Mouse (Mus musculus) embryonic facial prominence, embryonic 11.5 days (tissue): ENCODE data around the gene Erich6. TPM values are rescaled to one million over a fixed set of nuclear protein-coding genes. Genes with fewer than 3 reads are reported as not detected.

Experiments used
- ATAC-seq: fragments of 200-750 bp; cut with Nextera tagmentation; replicated peaks from 2 replicates; pipeline ENCODE4 v1.8.0; 2017; ENCODE audit warnings: low read depth; ENCODE audit not compliant: insufficient number of reproducible peaks, low FRiP score, low TSS enrichment
- DNase-seq: peaks from one replicate; pipeline ENCODE4 v3.0.0-alpha.2; 2015; ENCODE audit warnings: low spot score
- H3K27ac ChIP-seq: fragments of 300-500 bp; sonication (generic); replicated peaks from 2 replicates; pipeline ENCODE4 v1.5.1; 2014; ENCODE audit warnings: mild to moderate bottlenecking, low read depth, low read length, control low read depth
- H3K27me3 ChIP-seq: fragments of 300-500 bp; sonication (generic); 2 replicates; pipeline ENCODE4 v1.6.1; 2014; ENCODE audit warnings: mild to moderate bottlenecking, low read length, moderate library complexity, mixed read lengths; ENCODE audit not compliant: control insufficient read depth, insufficient read depth
- H3K36me3 ChIP-seq: fragments of 300-500 bp; sonication (generic); replicated peaks from 2 replicates; pipeline ENCODE4 v1.6.1; 2014; ENCODE audit warnings: low read depth, mild to moderate bottlenecking, low read length, moderate library complexity, mixed read lengths; ENCODE audit not compliant: control insufficient read depth, insufficient read depth
- H3K4me1 ChIP-seq: fragments of 300-500 bp; sonication (generic); 2 replicates; pipeline ENCODE4 v1.6.1; 2014; ENCODE audit warnings: low read length, mixed read lengths; ENCODE audit not compliant: control insufficient read depth, insufficient read depth
- H3K4me2 ChIP-seq: fragments of 300-500 bp; sonication (generic); 2 replicates; pipeline ENCODE4 v1.6.1; 2014; ENCODE audit warnings: low read depth, mild to moderate bottlenecking, control low read depth, low read length, moderate library complexity
- H3K4me3 ChIP-seq: fragments of 300-500 bp; sonication (generic); 2 replicates; pipeline ENCODE4 v1.5.1; 2014; ENCODE audit warnings: low read depth, low read length, control low read depth
- H3K9ac ChIP-seq: fragments of 300-500 bp; sonication (generic); replicated peaks from 2 replicates; pipeline ENCODE4 v1.6.1; 2014; ENCODE audit warnings: mild to moderate bottlenecking, control low read depth, low read length
- H3K9me3 ChIP-seq: fragments of 300-500 bp; sonication (generic); replicated peaks from 2 replicates; pipeline ENCODE4 v1.6.1; 2016; ENCODE audit warnings: mild to moderate bottlenecking, low read length, inconsistent platforms, mixed read lengths; ENCODE audit not compliant: control insufficient read depth
- WGBS: fragments of 180-500 bp; shearing (Covaris S2); extraction: QIAGEN DNeasy Blood & Tissue Kit; methylation state at CpG from one replicate; pipeline ENCODE4 v1.1.7; 2014; 5-methylcytosine and 5-hydroxymethylcytosine counted together
- polyA plus RNA-seq: library from polyadenylated mRNA; unstranded; fragments of >200 nt; fragmentation: Nextera tagmentation; extraction: Ambion mirVana; gene quantifications from 2 replicates; pipeline ENCODE4 v1.2.1, GENCODE M21; 2014

Gene Erich6
- polyA plus RNA-seq, 1 experiment from 2014 or later: not detected

DNA sequence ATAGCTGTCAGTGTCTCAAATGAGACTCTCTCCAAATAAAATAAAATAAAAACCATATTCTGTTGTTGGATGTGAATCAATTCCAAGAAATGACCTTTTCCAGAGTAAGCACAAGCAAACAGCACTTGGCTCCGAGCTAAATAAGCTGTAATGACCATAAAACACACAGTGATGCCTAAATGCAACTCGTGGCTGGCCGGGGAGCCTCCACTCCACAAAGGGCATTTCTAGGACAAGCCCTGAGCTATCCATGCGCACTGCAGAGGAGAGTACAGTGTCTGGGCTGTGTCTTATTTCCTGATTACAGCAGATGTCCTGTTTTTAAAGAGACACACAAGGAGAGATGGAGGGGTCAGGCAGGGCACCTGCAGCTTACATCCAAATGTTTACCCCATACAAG lies 43.0 kb upstream of the Erich6 start:
- WGBS: 59% methylated on average over 4 of the region's 4 CpGs
- Histone ChIP-seq H3K27ac (no peak overlapping the region), H3K27me3 (no peaks in the 10 kb centered on the region), H3K36me3 (no peaks in the 10 kb centered on the region), H3K9me3 (no peaks in the 10 kb centered on the region), H3K9ac (no peak overlapping the region), H3K4me1 (no peaks in the 10 kb centered on the region), H3K4me3 (no peak overlapping the region), H3K4me2 (no peak overlapping the region)
- ATAC-seq: no peak
- no peak for DNase-seq

DNA sequence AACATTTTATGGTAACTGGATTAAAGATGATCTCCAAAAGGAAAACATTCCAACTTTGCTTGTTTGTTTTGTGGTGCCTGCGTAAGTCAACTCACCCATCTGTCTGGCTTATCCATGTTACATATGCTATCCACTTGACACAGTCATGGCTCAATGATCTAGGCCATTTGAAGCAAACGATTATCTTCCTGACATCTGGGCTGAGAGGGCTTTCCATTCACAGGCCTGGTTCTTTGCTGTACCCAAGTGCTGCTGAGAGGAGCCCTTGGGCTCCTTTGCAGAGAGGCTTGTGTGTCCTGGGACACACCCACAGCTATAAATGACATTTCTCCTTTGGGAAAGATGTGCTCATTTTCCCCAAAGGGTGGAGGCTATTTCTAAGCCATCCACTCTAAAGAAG lies 41.9 kb upstream of the Erich6 start:
- ATAC-seq: no peak
- 51% methylated on average over 2 of the region's 2 CpGs for WGBS
- H3K36me3 ChIP-seq: no peaks in the 10 kb centered on the region

DNA sequence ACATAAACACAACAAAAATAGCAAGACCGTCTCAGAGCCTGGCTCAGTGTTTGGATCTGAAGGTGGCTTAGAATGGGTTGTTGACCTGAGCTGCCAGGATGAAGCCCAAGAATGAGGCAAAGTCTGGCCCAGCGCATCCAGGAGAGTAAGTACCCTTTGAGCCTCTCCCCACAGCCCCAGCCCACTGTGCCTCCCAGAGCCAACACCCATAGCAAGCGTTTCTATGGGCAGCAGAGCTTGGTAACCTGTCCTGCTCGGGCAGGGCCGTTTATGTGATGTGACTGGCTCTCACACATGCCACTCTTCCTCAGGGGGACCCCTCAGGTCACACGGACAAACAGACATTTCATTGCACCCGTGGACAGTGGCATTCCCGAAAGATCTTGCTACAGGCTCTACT lies 41.4 kb upstream of the Erich6 start:
- Histone ChIP-seq H3K27ac (no peak overlapping the region), H3K4me1 (no peaks in the 10 kb centered on the region), H3K27me3 (no peaks in the 10 kb centered on the region), H3K4me3 (no peak overlapping the region), H3K4me2 (no peak overlapping the region), H3K9me3 (no peaks in the 10 kb centered on the region), H3K9ac (no peak overlapping the region), H3K36me3 (no peaks in the 10 kb centered on the region)
- 61% methylated on average over 8 of the region's 8 CpGs for WGBS
- no peak for DNase-seq
- ATAC-seq: no peak

More for the DNA sequence above, 41.9 kb upstream of the Erich6 start:
- no peak overlapping the region for H3K27ac ChIP-seq
- no peak overlapping the region for H3K4me2 ChIP-seq
- no peaks in the 10 kb centered on the region for H3K4me1 ChIP-seq
- DNase-seq: no peak
- no peaks in the 10 kb centered on the region for H3K27me3 ChIP-seq
- no peaks in the 10 kb centered on the region for H3K9me3 ChIP-seq
- H3K4me3 ChIP-seq: no peak overlapping the region
- no peak overlapping the region for H3K9ac ChIP-seq

GRCm38 (mm10) chr3:58677615-58678014 lies 40.6 kb upstream of the Erich6 start:
- ATAC-seq (no peak), DNase-seq (no peak)
- Histone ChIP-seq H3K4me2 (no peak overlapping the region), H3K27me3 (no peaks in the 10 kb centered on the region), H3K9ac (no peak overlapping the region), H3K27ac (no peak overlapping the region), H3K9me3 (no peaks in the 10 kb centered on the region), H3K4me1 (no peaks in the 10 kb centered on the region), H3K4me3 (no peak overlapping the region), H3K36me3 (no peaks in the 10 kb centered on the region)
- WGBS: 66% methylated on average over 3 of the region's 3 CpGs

- ATAC-seq: no peak
- H3K36me3 ChIP-seq: no peaks in the 10 kb centered on the region
- H3K9me3 ChIP-seq: no peaks in the 10 kb centered on the region
- H3K27me3 ChIP-seq: no peaks in the 10 kb centered on the region
- no peak overlapping the region for H3K27ac ChIP-seq
- H3K4me3 ChIP-seq: no peak overlapping the region
- H3K4me1 ChIP-seq: no peaks in the 10 kb centered on the region
- no peak for DNase-seq
- H3K9ac ChIP-seq: no peak overlapping the region
- no peak overlapping the region for H3K4me2 ChIP-seq
- WGBS: 93% methylated on average over 5 of the region's 5 CpGs
Measured at GRCm38 (mm10) chr3:58673295-58673694, 36.3 kb upstream of the Erich6 start.

DNA sequence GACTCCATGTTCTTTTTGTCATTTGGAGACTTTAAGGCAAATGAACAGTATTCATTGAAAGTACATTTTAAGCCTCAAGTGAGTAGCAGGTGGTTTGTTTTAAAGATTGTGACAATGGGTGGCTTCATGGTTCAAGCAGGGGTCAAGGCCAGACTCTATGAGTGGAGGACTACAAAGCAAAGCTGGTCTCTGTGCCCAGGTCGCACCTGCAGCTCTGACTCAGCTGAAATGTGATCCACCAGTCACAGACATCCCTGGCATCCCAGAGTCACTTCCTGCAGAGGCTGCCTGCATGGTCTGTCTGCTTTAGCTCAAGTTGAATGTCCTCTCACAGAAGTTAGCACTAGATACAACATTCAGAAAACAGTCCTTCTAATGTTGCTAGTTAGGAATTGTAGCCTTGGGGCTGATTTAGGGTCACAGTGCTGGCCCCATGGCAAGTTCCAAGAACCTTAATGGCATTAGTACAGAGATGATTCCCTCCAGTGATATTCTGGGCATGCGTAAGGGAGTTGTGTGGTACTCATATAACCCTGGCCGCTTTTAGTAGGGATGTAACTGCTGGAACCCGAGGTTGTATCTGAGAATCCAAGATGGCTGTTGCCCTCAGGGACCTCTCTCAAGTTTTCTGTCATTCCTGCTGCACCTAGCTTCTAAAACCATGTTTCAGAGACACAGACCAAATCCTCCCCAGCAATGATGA lies 35.6 kb upstream of the Erich6 start:
- DNase-seq (no peak), ATAC-seq (no peak)
- no peak overlapping the region for H3K9ac ChIP-seq
- H3K9me3 ChIP-seq: no peaks in the 10 kb centered on the region
- H3K27ac ChIP-seq: no peak overlapping the region
- no peak overlapping the region for H3K4me3 ChIP-seq
- no peaks in the 10 kb centered on the region for H3K27me3 ChIP-seq
- WGBS: 63% methylated on average over 4 of the region's 4 CpGs
- no peaks in the 10 kb centered on the region for H3K4me1 ChIP-seq
- no peak overlapping the region for H3K4me2 ChIP-seq
- no peaks in the 10 kb centered on the region for H3K36me3 ChIP-seq

GRCm38 (mm10) chr3:58671616-58672250 lies 34.7 kb upstream of the Erich6 start:
- Histone ChIP-seq H3K4me3 (no peak overlapping the region), H3K4me2 (no peak overlapping the region), H3K36me3 (no peaks in the 10 kb centered on the region), H3K27ac (no peak overlapping the region), H3K9me3 (no peaks in the 10 kb centered on the region), H3K27me3 (no peaks in the 10 kb centered on the region), H3K4me1 (no peaks in the 10 kb centered on the region), H3K9ac (no peak overlapping the region)
- ATAC-seq: no peak
- WGBS: 61% methylated on average over 6 of the region's 6 CpGs
- no peak for DNase-seq

GRCm38 (mm10) chr3:58663970-58664369 lies 27.0 kb upstream of the Erich6 start:
- H3K4me2 ChIP-seq: no peak overlapping the region
- 90% methylated on average over 7 of the region's 7 CpGs for WGBS

More at GRCm38 (mm10) chr3:58663970-58664369, 27.0 kb upstream of the Erich6 start:
- no peaks in the 10 kb centered on the region for H3K36me3 ChIP-seq
- H3K4me1 ChIP-seq: no peaks in the 10 kb centered on the region
- no peak overlapping the region for H3K27ac ChIP-seq
- H3K9me3 ChIP-seq: no peaks in the 10 kb centered on the region
- no peak for ATAC-seq
- DNase-seq: no peak
- H3K4me3 ChIP-seq: no peak overlapping the region
- no peaks in the 10 kb centered on the region for H3K27me3 ChIP-seq
- no peak overlapping the region for H3K9ac ChIP-seq
